Mouse (Mus musculus) olfactory bulb, adult 2 months (tissue): ENCODE measurements at regions not wholly inside any gene's neighbourhood (a gene's known extent, or its start where the extent isn't known, plus 50 kb on each side); places are given as distances from the start of the nearest gene placed in this dataset.

Experiments
- H3K27ac ChIP-seq: fragments of 200-500 bp; 2 replicates; pipeline ENCODE4 v1.5.1; 2012; ENCODE audit warnings: low read depth, low read length; ENCODE audit not compliant: insufficient read depth
- H3K4me1 ChIP-seq: fragments of 200-500 bp; 2 replicates; pipeline ENCODE4 v1.6.1; 2012; ENCODE audit warnings: low read length; ENCODE audit not compliant: control insufficient read depth, insufficient read depth
- H3K4me3 ChIP-seq: fragments of 200-500 bp; 2 replicates; pipeline ENCODE4 v1.5.1; 2012; ENCODE audit warnings: mild to moderate bottlenecking, low read depth, low read length, moderate library complexity; ENCODE audit not compliant: insufficient read depth
- CTCF ChIP-seq: fragments of 200-500 bp; IDR thresholded peaks from 2 replicates; pipeline ENCODE4 v1.5.1; 2012; ENCODE audit warnings: low read depth, mild to moderate bottlenecking, low read length, moderate library complexity; ENCODE audit not compliant: insufficient read depth
- POLR2A ChIP-seq: fragments of 200-500 bp; IDR thresholded peaks from 2 replicates; pipeline ENCODE4 v1.6.1; 2012; ENCODE audit warnings: mild to moderate bottlenecking, low read depth, low read length, moderate library complexity; ENCODE audit not compliant: insufficient read depth
- WGBS: fragments of 180-500 bp; shearing (Covaris S2); methylation state at CpG from one replicate; pipeline ENCODE4 v1.1.7; 2018; 5-methylcytosine and 5-hydroxymethylcytosine counted together

DNA sequence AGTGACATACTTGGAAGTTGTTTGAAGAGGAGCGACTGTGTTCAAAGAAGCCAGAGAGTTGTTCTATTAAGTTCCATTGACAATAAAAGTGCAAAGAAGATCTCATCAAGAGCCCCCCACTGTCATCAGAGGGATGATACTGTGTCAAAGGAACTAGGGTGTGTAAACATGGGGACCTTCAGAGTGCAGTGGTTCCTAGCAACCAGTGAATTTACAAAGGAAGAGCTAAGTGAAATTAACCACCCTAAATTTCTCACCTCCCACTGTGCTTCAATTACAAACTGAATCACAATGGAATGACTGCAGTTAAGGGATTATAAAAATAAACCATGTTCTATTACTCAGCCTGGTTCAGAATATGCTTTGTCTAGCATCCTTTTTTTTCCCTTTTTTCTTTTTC, 129.5 kb upstream of the 4933415F23Rik start:
- TF ChIP-seq POLR2A (no peak), CTCF (no peak)
- Histone ChIP-seq H3K4me3 (no peak overlapping the region), H3K27ac (no peak overlapping the region), H3K4me1 (no peaks in the 10 kb centered on the region)
- 29% methylated on average over 1 of the region's 1 CpGs for WGBS

DNA sequence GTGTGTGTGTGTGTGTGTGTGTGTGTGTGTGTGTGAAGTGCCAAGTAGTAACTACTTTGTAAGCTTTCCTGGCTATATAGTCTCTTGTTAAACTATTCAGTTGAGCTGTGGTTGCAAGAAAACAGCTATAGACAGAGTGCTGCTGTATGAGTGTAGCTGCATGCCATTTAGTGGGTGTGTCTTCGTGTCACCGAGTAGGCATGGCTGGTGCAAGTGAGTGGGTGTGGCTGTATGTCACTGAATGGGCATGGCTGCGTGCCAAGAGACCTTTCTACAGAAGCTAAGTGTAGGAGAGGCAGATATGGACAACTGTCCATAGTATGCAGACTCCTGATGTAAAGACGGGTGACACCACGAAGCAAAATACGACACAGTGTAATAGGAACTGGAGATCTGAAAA, 126.4 kb upstream of the 4933415F23Rik start:
- TF ChIP-seq CTCF (no peak), POLR2A (no peak)
- 66% methylated on average over 6 of the region's 6 CpGs for WGBS
- Histone ChIP-seq H3K4me1 (no peaks in the 10 kb centered on the region), H3K4me3 (no peak overlapping the region), H3K27ac (no peak overlapping the region)

DNA sequence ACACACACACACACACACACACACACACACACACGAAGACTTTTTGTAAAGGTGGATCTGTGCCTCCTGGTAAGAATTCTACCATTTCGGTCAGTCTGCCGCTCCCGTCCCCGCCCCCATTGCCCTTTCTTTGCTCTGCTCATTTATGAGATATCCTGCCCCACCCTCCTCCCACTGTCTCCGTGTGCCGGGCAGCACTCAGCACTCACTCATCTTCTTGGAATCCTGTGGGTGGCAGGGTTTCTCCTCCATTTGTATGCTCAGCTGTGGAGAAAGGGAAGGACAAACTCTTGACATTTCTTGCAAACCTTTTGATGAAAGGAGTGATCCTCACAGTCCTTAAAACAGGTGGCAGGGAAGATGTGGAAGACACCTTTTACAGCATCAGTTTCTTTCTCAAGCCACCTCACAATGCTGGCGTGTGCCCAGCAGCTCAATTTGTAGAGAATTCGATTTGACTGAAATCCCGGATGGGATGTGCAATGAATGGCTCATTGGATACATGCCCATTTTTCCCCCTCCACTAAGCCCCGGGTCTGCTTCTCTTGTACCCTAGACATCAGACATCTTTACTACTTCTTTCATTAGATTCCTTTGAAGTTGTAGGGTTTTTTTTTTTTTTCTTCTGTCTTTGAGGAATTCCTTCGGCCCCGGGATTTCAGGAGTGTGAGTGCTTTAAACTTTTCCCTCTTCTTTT, 112.6 kb upstream of the 4933415F23Rik start:
- WGBS = 46% methylated on average over 13 of the region's 13 CpGs
- TF ChIP-seq POLR2A = no peak
- no peak for TF ChIP-seq CTCF
- H3K4me1 ChIP-seq = no peaks in the 10 kb centered on the region
- H3K27ac ChIP-seq = no peak overlapping the region
- H3K4me3 ChIP-seq = no peak overlapping the region

DNA sequence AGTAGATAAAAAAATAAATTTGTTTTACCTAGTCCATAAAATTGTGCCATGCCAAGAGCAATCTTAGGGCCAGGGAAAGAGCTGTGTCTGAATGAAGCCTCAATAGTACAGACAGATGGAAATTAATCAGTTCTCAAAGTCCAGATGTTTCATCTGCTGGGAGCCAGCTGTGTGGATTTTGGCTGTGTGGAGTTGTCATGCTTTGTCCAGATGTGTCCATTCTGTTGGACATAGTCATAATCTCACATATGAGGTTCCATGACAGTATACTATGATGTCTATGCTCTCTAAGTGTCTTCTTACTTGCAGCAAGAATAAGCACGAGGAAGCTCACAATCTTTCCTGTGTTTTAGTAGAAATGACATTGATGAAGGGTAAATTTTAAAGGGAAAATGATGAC, 105.8 kb upstream of the 4933415F23Rik start:
- H3K27ac ChIP-seq = no peak overlapping the region
- TF ChIP-seq POLR2A (no peak), CTCF (no peak)
- no peaks in the 10 kb centered on the region for H3K4me1 ChIP-seq
- no peak overlapping the region for H3K4me3 ChIP-seq
- 44% methylated on average over 1 of the region's 1 CpGs for WGBS

DNA sequence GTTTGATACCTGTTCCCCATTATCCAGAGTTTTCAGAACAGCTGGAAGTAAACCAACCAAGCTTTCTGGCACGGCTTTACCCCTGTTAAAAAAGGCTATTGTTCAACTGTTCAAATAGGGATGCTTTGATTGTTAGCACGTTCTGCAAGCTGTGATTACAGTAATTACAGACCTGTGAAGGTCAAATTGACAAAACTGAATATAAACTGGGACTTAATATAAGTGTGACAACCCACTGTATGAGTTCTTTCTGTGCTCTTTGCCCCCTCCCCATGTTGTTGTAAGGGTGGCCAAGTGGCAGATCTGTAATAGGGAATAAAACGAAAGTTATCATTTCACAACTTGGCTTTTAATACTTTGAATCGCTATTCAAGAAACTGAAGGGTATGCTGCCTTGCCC, 105.0 kb upstream of the 4933415F23Rik start:
- no peaks in the 10 kb centered on the region for H3K4me1 ChIP-seq
- H3K4me3 ChIP-seq = no peak overlapping the region
- no peak overlapping the region for H3K27ac ChIP-seq
- TF ChIP-seq POLR2A (no peak), CTCF (no peak)
- 25% methylated on average over 4 of the region's 4 CpGs for WGBS

DNA sequence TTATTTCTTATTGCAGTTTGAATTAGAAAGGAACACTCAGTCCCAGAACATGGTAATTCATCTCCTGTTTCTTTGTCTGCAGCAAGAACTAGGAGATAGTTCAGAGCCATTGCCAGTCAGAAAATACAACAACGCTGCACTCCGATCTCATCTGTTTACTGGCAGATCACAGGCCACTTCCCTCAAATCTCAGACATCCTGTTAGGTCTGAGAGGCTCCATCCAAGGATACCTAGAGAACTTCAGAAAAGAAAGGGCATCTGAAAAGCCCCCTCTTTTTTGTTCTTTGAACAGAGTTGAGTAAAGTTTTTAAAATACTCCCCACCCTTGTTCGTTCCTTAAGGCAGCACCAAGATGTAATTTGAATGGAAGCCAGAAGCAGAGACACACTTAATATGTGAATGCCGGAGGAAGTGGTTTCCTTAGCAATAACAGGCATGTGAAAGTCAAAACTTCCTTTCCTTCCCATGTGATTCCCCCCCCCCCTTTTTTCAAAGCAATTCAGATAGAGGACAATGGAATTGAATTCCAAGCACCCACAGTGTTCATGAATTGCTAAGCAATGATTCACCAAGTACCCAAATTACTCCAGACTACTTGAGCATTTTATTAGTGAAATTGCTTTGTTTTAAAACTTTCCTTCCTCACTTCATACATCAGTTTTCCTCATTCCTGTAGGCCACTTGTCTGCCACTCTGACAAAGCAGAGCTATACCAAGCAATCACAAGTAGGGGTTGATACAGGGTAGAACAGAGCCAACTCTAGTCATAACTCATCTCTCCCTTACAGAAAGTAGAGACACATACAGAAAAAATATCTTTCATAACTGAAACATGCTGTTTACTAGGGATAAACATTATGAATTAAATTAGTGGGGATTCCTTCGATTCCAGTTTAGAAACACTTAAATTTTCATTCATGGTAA, 100.7 kb upstream of the 4933415F23Rik start:
- Histone ChIP-seq H3K27ac (no peak overlapping the region), H3K4me1 (no peaks in the 10 kb centered on the region), H3K4me3 (no peak overlapping the region)
- 51% methylated on average over 5 of the region's 5 CpGs for WGBS
- TF ChIP-seq POLR2A (no peak), CTCF (no peak)

DNA sequence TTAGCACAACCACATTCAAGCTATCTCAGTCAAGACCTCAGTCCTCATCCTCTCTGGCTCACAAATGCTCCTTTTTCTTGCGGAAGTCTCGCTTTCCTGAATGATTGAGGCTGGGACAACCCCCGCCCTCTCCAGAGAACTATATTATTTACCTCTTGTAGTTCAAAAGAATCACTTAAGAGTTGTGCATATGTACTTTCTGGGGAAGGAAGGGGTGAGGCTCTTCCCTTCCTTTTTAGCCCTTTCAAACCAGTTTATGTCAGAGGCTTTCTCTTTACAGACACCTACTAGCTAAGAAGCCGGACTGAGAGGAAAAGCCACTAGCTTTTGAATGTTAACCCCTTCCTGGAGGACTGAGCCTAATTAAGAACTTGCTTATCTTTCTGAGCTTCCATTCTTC, 98.4 kb upstream of the 4933415F23Rik start:
- TF ChIP-seq CTCF (no peak), POLR2A (no peak)
- Histone ChIP-seq H3K27ac (no peak overlapping the region), H3K4me1 (no peaks in the 10 kb centered on the region), H3K4me3 (no peak overlapping the region)
- 88% methylated on average over 4 of the region's 4 CpGs for WGBS

DNA sequence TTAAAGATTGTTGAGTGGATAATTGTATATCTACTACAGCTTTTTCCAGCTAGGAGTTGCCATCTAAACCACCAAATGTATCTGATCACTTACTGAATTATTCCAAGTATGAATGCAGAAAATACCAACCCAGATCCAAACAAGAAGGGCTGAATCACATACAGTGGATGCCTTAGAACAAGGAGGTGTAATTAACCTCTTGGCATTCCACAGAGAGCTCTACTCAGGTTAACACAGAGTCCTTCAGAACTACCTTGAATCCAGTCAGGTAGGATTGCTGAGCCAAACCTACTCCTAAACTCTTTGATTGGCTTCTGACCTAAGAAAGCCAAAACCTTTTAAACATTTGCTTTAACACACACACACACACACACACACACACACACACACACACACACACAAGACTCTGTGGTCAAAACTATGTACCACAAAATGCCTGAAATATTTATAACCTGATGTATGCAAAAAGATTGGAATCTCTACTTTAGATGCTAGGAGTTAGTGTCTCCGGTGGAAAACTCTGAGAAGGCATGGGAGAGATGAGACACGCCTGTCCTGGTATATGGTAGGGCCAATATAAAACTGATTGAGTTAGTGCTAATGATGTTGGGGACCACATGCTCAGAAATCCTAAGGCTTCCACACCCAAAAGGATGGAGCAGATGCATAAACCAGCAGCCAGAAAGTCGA, 88.4 kb upstream of the 4933415F23Rik start:
- TF ChIP-seq POLR2A (no peak), CTCF (no peak)
- WGBS = 93% methylated on average over 3 of the region's 3 CpGs
- H3K4me1 ChIP-seq = no peaks in the 10 kb centered on the region

DNA sequence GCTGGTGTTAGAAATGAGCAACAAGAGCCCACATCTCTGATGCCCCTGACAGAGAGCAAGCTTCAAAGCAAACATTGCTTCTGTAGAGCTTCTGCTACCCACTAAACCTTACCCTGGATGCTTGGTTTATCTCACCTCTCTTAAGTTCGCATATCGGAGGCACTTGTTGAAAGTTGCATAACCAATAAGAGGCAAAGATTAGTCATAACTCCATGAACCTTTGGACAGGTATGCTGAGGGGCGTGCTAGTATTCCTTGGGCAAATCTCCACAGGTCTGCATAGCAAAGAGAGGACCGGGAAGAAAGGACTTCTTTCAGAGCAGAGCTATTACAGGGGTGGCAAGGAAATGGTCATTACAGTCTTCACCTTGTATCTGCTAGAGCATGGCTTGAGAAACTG, 87.7 kb upstream of the 4933415F23Rik start:
- no peak for TF ChIP-seq CTCF
- no peak for TF ChIP-seq POLR2A
- Histone ChIP-seq H3K27ac (no peak overlapping the region), H3K4me3 (no peak overlapping the region), H3K4me1 (no peaks in the 10 kb centered on the region)
- WGBS = 96% methylated on average over 4 of the region's 4 CpGs

More for the DNA sequence above, 88.4 kb upstream of the 4933415F23Rik start:
- H3K4me3 ChIP-seq = no peak overlapping the region
- H3K27ac ChIP-seq = no peak overlapping the region
